Mouse (Mus musculus) kidney, adult 2 months (tissue): Measurements from ENCODE around the gene Nup43.

Experiments used
- CTCF ChIP-seq: fragments of 200-500 bp; conservative IDR thresholded peaks from 2 replicates; pipeline ENCODE4 v1.5.1; 2011; ENCODE audit warnings: low read depth, mild to moderate bottlenecking, control low read depth, low read length, moderate library complexity, mixed read lengths; ENCODE audit not compliant: insufficient read depth, insufficient read length
- POLR2A ChIP-seq: fragments of 200-500 bp; IDR thresholded peaks from one replicate; pipeline ENCODE4 v1.6.1; 2011; ENCODE audit warnings: low read depth, low read length, control low read depth

DNA sequence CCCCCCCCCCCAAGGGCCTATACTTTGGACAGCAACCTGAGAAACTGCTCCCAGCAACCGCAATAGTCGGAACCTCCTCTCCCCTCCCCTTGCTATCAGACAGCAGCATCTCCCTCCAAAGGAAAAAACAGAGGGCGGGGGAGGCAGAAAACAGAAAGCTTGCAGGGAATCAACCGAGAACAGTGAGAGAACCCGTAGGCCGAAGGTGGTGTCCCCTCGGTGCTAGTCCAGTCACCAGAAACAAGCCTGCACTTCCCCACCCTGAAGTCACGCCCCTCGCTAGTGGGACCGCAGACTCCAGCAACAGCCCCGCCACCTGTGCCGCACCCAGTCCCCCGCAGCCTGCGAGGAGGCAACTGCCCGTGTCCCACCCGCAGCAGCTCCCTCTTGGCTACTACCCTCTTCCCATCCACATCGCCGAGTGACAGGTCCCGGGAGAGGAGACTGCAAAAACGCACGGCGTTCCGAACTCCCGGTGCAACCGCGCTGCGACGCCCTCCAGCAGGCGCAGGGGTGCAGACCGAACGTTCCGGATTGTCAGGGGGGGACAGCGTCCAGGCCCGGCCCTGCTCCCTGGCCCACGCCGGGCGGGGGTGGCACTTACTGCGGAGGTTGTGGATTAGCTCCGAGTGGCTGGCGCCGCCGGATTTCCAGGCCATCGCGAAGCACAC, 4.7 kb upstream of the Nup43 start:
- TF ChIP-seq CTCF (no peak), POLR2A (no peak)
